Mouse (Mus musculus) kidney, postnatal 0 days (tissue): ENCODE results near the gene Pygl. TPM values are rescaled to one million over a fixed set of nuclear protein-coding genes. Genes with fewer than 3 reads are reported as not detected.

Source experiments
- ATAC-seq: fragments of 200-750 bp; cut with Nextera tagmentation; replicated peaks from 2 replicates; pipeline ENCODE4 v1.8.0; 2017; ENCODE audit warnings: low read depth, moderate number of reproducible peaks, moderate TSS enrichment, moderate library complexity; ENCODE audit not compliant: low FRiP score
- DNase-seq: peaks from one replicate; pipeline ENCODE4 v3.0.0-alpha.2; 2016; ENCODE audit warnings: low spot score
- H3K27ac ChIP-seq: fragments of 300-500 bp; sonication (generic); 2 replicates; pipeline ENCODE4 v1.5.1; 2014; ENCODE audit warnings: mild to moderate bottlenecking
- H3K27me3 ChIP-seq: fragments of 300-500 bp; sonication (generic); 2 replicates; pipeline ENCODE4 v1.6.1; 2014; ENCODE audit warnings: low read length, mixed read lengths; ENCODE audit not compliant: insufficient read depth
- H3K36me3 ChIP-seq: fragments of 300-500 bp; sonication (generic); 2 replicates; pipeline ENCODE4 v1.6.1; 2014; ENCODE audit warnings: low read length, mixed read lengths; ENCODE audit not compliant: insufficient read depth
- H3K4me1 ChIP-seq: fragments of 300-500 bp; sonication (generic); replicated peaks from 2 replicates; pipeline ENCODE4 v1.6.1; 2014; ENCODE audit warnings: antibody characterized with exemption, low read length, mixed read lengths; ENCODE audit not compliant: insufficient read depth
- H3K4me2 ChIP-seq: fragments of 300-500 bp; sonication (generic); 2 replicates; pipeline ENCODE4 v1.6.1; 2014; ENCODE audit warnings: mild to moderate bottlenecking, low read length, moderate library complexity, mixed read lengths
- H3K4me3 ChIP-seq: fragments of 300-500 bp; sonication (generic); replicated peaks from 2 replicates; pipeline ENCODE4 v1.5.1; 2014; ENCODE audit warnings: low read depth, low read length
- H3K9ac ChIP-seq: fragments of 300-500 bp; sonication (generic); 2 replicates; pipeline ENCODE4 v1.6.1; 2014; ENCODE audit warnings: low read depth, low read length
- H3K9me3 ChIP-seq: fragments of 300-500 bp; sonication (generic); replicated peaks from 2 replicates; pipeline ENCODE4 v1.6.1; 2016; ENCODE audit warnings: low read length, inconsistent platforms, mixed read lengths
- CTCF ChIP-seq: IDR thresholded peaks from 2 replicates; pipeline ENCODE4 v1.5.1; 2016; ENCODE audit warnings: antibody characterized with exemption, low read depth, mild to moderate bottlenecking, moderate library complexity
- WGBS: fragments of 180-500 bp; shearing (Covaris S2); extraction: QIAGEN DNeasy Blood & Tissue Kit; methylation state at CpG from one replicate; pipeline ENCODE4 v1.1.7; 2014; 5-methylcytosine and 5-hydroxymethylcytosine counted together
- polyA plus RNA-seq: library from polyadenylated mRNA; unstranded; fragments of >200 nt; fragmentation: Nextera tagmentation; extraction: Ambion mirVana; gene quantifications from 2 replicates; pipeline ENCODE4 v1.2.1, GENCODE M21; 2015

Gene Pygl
- polyA plus RNA-seq, result 43.1 and 44.2 TPM in 2 replicates

DNA sequence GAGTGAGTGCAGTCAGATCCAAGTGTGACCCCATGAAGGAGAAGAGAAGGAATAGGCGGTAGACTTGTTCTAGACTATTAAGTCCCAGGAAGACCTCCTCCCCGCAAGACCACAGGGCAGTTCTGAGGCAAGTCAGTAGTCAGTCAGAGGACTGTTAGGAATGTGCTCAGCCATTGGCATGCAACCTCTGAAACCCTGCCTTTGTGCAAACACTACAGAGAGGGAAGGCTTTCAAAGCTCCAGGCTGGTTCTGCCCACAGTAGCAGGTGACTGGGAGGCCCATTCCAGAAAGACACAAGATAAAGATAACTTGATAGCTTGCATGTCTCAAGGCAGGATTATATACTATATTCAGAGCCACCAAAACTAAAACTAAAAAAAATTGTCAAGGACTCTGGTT, at the start of gene Pygl:
Pygl (minus strand) TSS at position 195 of the 400 bp plus-strand sequence.
- ATAC-seq (no peak), DNase-seq (no peak)
- Histone ChIP-seq H3K27ac (no peak within 1 kb of the TSS), H3K27me3 (no peaks in the 10 kb centered on the region), H3K36me3 (no peaks in the 10 kb centered on the region), H3K9me3 (no peaks in the 10 kb centered on the region), H3K4me2 (no peak within 1 kb of the TSS), H3K4me3 (no peak within 1 kb of the TSS), H3K4me1 (0 out of 2 replicates have a peak, but pooled peaks cover 5% of the 10 kb centered on the region), H3K9ac (no peak within 1 kb of the TSS)
- 68% methylated on average over 2 of the region's 2 CpGs for WGBS
- no peak for TF ChIP-seq CTCF

DNA sequence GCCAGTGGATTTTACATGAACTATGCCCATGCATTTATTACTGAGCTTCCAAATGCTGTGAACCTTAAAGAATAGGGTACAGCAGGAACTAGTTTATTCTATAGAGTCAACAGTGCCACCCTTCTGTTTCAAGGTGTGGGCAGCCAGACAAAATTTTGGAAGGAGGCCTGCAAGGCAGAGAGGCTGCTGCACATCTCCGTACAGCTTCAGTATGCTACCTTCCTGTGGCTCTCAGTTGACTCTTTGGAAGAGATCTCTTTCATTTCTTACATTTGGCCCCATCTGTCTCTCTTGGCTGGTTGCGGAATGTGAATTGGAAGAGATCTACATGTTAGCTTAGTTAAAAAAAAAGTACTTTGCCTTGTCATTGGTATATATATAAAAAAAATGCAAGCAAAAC, 49.6 kb upstream of the Pygl start:
- ATAC-seq (no peak), DNase-seq (no peak)
- no peaks in the 10 kb centered on the region for H3K36me3 ChIP-seq
- H3K9me3 ChIP-seq, result no peaks in the 10 kb centered on the region
- H3K9ac ChIP-seq, result no peak overlapping the region
- no peak for TF ChIP-seq CTCF
- no peaks in the 10 kb centered on the region for H3K27me3 ChIP-seq
- H3K4me3 ChIP-seq, result no peak overlapping the region
- no peak overlapping the region for H3K27ac ChIP-seq
- WGBS, result 91% methylated on average over 2 of the region's 2 CpGs
- no peaks in the 10 kb centered on the region for H3K4me1 ChIP-seq
- no peak overlapping the region for H3K4me2 ChIP-seq

DNA sequence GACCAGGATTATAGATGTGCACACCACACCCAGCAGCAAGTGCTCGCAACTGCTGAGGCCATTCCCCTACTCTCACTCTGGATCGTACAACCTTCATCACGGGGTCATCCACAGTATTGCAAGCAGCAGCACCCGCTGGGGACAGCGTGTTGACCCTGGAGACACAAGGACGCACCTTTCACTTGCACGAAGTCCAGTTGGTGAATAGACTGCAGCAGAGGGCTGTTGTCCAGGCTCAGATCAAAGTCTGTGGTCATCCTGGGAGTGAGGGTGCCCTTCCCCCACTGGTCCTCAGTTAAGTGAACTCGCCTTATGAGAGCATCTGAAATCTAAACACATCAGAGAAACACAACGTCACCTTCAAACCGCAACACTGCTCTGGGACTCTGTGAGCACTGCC, 49.1 kb upstream of the Pygl start:
- no peak for TF ChIP-seq CTCF
- H3K9ac ChIP-seq, result no peak overlapping the region
- H3K27ac ChIP-seq, result no peak overlapping the region
- DNase-seq (no peak), ATAC-seq (no peak)
- no peaks in the 10 kb centered on the region for H3K27me3 ChIP-seq
- H3K4me2 ChIP-seq, result no peak overlapping the region
- H3K4me3 ChIP-seq, result no peak overlapping the region
- no peaks in the 10 kb centered on the region for H3K9me3 ChIP-seq
- no peaks in the 10 kb centered on the region for H3K36me3 ChIP-seq
- H3K4me1 ChIP-seq, result no peaks in the 10 kb centered on the region
- 84% methylated on average over 10 of the region's 10 CpGs for WGBS

DNA sequence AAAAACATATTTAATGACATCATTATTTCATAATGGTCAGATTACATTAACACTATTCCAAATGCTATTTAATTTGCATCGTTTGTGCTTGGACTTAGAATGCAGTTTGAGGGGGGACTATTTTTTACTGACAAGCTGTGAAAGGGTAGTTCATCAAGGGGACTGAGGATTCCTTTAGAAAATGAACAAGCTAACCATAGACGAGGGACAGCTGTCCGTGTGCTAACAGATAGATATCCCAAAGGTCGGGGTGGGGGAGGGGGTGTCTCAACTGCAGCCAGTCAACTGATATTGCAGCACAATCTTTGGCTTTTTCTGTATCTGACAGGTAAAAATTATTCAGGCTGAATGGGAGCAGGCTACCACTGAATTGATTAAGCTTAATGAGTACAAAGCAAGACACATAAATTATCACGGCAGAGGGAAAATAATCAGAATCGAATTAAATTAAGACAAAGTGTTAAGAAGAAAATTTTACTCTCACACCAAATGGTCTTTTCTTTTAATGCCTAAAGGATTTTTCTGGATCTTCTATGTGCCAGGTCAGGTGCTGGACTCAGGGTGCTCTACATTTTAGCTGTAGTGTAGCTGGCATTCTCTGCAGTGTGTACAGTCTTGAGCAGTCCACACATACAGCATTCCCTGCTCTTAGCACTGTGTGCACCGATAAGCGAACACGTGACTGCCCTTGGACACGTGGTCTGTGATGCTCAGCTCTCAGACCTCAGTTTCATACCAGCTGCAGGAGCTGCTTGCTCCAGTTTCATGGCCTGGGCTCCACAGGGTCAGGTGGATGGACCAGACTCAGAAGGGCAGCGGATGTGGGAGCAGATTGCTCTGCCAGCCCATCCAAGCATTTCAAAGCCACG, 46.0 kb upstream of the Pygl start:
- H3K9me3 ChIP-seq, result no peaks in the 10 kb centered on the region
- H3K4me3 ChIP-seq, result no peak overlapping the region
- no peak for TF ChIP-seq CTCF
- WGBS, result 58% methylated on average over 12 of the region's 12 CpGs
- H3K4me1 ChIP-seq, result no peaks in the 10 kb centered on the region
- ATAC-seq, result 0 out of 2 replicates have a peak, but pooled peaks have one; percentile 40
- H3K27me3 ChIP-seq, result no peaks in the 10 kb centered on the region
- DNase-seq, result no peak
- H3K4me2 ChIP-seq, result no peak overlapping the region
- H3K36me3 ChIP-seq, result no peaks in the 10 kb centered on the region
- H3K9ac ChIP-seq, result 0 out of 2 replicates have a peak overlapping the region, but pooled peaks have one; percentile 27
- no peak overlapping the region for H3K27ac ChIP-seq

DNA sequence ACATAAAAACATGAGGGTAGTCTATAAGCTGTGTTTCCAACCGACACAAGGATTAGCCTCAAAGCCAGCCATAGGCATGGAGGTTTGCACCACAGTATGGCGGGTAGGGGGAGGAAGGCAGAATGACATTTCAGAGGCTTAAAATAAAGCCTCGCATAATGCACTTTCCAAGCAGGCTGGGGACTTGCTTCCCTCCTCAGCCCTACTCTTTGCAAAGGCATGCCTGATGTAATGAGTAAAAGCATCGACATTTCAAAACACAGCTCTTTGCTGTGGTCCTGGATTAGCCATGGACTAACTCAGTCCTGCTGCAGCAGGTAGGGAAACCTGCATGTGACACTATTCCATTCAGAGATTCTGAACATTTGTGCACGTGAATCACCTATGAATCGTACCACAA, 38.4 kb upstream of the Pygl start:
- no peak for TF ChIP-seq CTCF
- H3K4me2 ChIP-seq, result no peak overlapping the region
- DNase-seq, result no peak
- no peaks in the 10 kb centered on the region for H3K9me3 ChIP-seq
- H3K4me3 ChIP-seq, result no peak overlapping the region
- no peaks in the 10 kb centered on the region for H3K36me3 ChIP-seq
- H3K27me3 ChIP-seq, result no peaks in the 10 kb centered on the region
- H3K4me1 ChIP-seq, result no peaks in the 10 kb centered on the region; the same call in 1 of the 2 replicates
- no peak for ATAC-seq
- WGBS, result 82% methylated on average over 6 of the region's 6 CpGs
- no peak overlapping the region for H3K27ac ChIP-seq
- no peak overlapping the region for H3K9ac ChIP-seq

DNA sequence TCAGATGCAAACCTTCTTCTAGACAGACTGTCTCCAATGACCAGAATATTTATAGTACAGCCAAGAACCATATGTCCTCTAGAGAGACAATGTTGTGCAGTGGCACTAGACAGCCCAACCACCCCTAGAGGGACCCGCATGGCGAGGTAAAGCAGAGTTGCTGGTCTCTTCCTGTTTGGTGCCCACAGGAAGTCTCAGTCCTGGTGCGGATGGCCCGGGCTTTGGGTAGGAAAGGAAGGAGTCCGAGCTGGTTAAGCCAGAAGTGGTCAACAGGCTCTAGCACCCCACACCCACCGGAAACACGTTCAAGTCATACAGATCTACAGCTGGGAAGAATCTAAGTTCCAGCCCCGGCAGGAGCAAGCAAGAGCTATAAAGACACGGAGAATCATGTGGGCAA, 36.0 kb upstream of the Pygl start:
- no peak for TF ChIP-seq CTCF
- 86% methylated on average over 9 of the region's 9 CpGs for WGBS
- no peak for ATAC-seq

More for the DNA sequence above, 36.0 kb upstream of the Pygl start:
- Histone ChIP-seq H3K9ac (no peak overlapping the region), H3K9me3 (no peaks in the 10 kb centered on the region), H3K4me3 (no peak overlapping the region), H3K27ac (no peak overlapping the region), H3K27me3 (no peaks in the 10 kb centered on the region), H3K4me1 (no peaks in the 10 kb centered on the region; the same call in 1 of the 2 replicates), H3K36me3 (no peaks in the 10 kb centered on the region), H3K4me2 (no peak overlapping the region)
- no peak for DNase-seq
